Mouse (Mus musculus) forelimb bud, embryonic 11.5 days (tissue): Measurements from ENCODE around the gene Esr2.
A peak's percentile ranks its signal among the peaks of the same experiment; 100 is the strongest.
"Not testable (repeated sequence)": the region's sequence is repeated elsewhere in the genome, so short reads cannot be mapped to it uniquely, and the experiment has no call there.

Experiments
- DNase-seq: peaks from one replicate; pipeline ENCODE4 v3.0.0-alpha.2; 2012; ENCODE audit warnings: low read depth, low spot score

Esr2 gene

DNA sequence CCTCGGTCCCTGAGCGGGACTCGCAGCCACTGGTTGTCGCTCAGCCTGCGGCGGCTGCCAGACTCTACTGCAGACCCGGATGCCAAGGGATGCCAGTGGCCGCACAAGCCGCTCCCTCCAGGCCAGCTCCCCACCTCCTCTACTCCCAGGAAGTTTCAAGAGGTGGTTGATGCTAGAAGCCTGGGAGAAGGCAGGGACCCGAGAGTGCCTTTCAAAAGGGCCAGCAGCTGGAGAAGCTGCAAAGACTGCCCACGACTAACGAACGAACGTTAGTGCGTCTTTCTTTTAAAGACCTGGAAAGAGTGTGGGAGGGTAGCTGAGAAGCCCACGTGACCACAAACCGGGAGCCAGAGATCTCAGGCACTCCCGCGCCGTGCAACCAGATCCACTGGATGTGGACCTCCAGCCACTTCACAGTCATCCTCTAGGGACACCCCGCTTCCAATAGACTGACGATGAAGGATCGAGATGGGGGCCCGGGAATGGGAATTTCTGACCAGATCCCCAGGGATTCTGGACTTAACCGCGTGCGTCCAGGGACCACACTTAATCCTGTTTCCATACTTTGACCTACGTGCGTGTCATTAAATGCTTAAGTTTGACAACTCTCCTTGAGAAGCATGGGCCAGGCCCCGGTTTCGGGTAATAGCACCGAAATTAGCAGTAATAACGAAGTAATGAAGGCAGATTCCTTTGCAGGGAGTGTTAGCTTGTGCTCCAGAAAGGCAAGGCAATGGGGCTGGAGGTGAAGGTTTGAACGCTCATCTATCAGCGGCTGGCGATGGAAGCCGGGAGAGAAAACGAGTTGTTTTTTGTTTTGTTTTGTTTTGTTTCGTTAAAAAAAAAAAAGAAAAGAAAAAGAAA, at the start of gene Esr2:
Gene Esr2 (minus strand): TSS at position 260 of the 864 bp plus-strand sequence.
- peak; percentile 46 for DNase-seq

DNA sequence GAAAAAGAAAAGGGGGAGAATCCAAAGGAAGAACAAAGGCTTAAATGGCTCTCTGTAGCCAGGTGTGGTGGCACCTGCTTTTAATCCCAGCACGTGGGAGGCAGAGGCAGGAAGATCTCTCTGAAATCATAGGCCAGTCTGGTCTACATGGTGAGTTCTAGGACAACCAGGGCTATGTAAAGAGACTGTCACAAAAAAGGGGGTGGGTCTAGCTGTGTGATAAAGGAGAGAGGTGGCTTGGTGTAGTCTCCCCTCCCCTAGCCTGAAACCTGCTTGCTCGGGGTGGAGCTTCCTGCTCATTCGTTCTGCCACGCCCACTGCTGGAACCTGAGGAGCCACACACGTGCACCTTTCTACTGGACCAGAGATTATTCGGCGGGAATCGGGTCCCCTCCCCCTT, 45.0 kb upstream of the Esr2 start:
- DNase-seq, result not testable (repeated sequence)

GRCm38 (mm10) chr12:76216716-76217115, 39.7 kb upstream of the Esr2 start:
- DNase-seq, result no peak

GRCm38 (mm10) chr12:76215121-76215520, 38.1 kb upstream of the Esr2 start:
- no peak for DNase-seq

GRCm38 (mm10) chr12:76209429-76209974, 32.4 kb upstream of the Esr2 start:
- DNase-seq, result no peak

- no peak for DNase-seq
These were observed 23.3 kb upstream of the Esr2 start for GRCm38 (mm10) chr12:76200326-76200725.

DNA sequence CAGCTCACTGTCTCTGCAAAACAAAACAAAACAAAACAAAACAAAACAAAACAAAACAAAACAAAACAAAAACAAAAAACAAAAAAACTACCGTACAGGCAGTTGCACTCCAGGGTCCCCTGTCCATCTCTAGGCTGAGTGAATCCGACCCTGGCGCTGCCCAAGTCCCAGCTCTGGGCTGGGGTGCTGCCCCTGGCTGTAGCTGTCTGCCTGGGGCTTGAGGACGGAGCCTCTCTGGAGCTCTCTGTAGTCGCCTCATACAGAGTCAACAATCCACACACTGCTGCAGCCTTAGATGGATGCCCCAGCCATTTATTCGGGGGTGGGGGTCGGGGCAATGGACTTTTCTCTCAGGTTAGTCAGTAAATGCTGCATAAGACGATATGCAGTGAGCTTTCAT, 20.0 kb upstream of the Esr2 start:
- DNase-seq, result no peak

DNA sequence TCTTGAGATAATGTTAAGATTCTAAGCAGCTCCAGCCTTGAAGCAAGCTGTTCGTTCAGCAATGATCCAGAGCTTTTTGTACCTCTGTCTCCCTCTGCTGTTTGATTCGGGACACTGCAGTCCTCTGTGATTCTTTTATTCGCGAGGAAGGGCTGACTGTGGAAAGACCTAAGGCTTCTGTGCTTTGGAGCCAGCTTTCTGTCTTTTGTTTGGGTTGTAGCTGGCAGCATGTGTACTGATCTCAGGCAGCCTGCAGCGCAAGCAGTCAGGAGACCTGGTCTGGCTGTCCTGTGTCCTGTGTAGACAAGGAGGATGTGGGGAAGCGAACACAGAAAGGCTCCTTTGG, 19.6 kb upstream of the Esr2 start:
- DNase-seq, result peak; percentile 84

DNA sequence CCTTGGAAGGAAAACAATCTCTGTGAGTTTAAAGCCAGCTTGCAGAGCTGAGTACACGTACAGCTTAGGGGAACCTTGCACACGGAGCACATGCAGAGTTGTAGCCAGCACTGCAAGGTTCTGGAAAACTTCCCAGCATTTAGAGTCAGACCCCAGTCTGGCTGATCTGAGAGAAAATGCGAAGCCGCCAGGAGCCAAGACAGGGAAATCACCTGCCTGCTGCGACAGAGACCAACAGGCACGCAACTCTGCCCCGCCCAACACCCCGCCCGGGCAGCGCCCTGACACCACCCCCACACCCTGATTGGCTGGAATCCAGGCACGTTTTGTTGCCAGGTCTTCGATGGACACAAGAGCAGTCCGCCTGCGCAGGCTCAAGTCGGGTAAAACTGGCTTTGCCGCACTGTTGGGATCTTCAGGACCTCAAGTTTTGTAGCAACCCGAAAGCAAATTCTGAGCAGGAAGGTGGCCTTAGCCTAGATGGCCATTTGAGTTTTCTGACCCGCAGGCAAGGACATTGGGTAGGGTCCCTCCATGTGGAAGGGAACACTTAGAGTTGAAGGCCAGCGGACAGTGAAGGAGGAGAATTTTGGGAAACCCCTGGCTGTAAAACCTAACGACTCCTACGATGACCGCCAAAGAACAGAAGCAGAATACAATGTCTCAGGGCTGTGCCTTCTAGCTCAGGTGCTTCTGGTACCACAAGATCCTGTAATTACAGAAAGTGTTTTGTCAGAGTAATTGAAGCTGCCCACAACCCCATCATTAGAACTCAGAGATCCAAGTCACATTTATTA, 19.1 kb upstream of the Esr2 start:
- peak; percentile 81 for DNase-seq

- no peak for DNase-seq
These were observed 17.5 kb upstream of the Esr2 start for GRCm38 (mm10) chr12:76194526-76194925.

DNA sequence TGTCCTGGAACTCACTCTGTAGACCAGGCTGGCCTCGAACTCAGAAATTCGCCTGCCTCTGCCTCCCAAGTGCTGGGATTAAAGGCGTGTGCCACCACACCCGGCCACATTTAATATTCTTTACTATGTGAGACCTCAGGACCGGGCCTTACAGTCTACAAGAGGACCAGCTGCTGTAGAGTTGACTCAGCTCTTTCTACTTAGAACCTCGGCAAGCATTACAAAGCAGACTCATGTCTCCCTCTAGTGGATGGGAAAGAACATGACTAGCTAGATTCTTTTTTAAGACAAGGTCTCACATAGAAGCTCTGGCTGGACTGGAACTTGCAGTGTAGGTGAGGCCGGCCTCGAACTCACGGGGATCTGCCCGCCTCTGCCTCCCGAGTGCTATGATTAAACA, 13.9 kb upstream of the Esr2 start:
- peak; percentile 76 for DNase-seq

DNA sequence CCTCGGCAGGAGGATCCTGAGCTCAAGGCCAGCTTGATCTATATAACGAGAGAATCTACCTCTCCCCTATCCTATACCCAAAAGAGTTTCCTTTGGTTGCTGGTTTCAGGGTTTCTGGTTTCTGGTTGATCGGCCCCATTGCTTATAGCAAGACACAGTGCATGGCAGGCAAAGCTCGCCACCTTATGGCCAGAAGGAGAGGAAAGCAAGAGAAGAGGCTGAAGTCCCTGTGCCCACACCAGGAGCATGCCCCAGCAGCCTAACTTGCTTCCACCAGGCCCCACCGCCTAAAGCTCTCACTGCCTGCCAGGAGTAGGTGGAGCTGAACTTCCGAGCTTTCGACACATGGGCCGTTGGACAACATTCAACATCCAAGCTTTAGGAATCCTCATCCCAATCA, 10.8 kb upstream of the Esr2 start:
- no peak for DNase-seq

- DNase-seq, result no peak
These were observed 9.4 kb upstream of the Esr2 start for GRCm38 (mm10) chr12:76186473-76186872.

GRCm38 (mm10) chr12:76185167-76185816, 8.2 kb upstream of the Esr2 start:
- DNase-seq, result no peak

DNA sequence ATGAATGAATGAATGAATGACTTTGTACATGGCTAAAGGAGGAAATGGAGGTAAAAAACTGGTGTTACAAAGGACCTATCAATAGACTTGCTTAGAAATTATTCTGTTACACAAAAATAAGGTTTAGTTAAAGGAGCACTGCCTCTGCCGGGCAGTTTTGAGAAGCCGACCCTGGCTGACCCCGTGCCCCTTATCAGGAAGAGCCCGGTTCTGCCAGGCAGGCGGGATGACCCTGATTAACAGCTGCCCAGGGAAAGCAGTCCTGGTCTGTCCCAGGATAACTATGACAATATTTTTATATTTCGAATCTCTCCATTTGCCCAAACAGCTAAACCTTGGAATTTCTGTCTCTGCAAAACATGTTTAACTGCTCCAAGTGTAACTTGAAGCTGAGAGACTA, 7.2 kb upstream of the Esr2 start:
- DNase-seq, result no peak

GRCm38 (mm10) chr12:76182831-76183230, 5.8 kb upstream of the Esr2 start:
- DNase-seq, result no peak

DNA sequence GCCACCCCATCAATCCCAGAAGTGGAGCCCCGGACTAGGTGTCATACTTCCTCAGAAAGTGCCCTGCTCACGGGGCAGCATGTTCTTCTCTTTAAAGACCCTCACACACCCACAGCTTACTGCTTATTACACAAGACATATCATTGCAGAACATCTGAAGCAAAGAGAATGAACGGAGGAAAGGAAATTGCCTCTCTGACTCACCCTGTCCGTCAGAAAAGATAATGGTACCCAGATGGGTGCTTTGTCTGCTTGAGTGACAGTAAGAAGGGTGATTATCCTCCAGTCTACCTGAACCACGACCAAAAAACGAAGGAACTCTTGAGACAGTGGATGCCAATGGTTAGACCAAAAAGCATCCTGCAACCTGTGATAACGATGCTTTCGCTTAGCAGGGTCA, 4.4 kb upstream of the Esr2 start:
- DNase-seq, result no peak

GRCm38 (mm10) chr12:76180442-76180841, 3.4 kb upstream of the Esr2 start:
- no peak for DNase-seq

DNA sequence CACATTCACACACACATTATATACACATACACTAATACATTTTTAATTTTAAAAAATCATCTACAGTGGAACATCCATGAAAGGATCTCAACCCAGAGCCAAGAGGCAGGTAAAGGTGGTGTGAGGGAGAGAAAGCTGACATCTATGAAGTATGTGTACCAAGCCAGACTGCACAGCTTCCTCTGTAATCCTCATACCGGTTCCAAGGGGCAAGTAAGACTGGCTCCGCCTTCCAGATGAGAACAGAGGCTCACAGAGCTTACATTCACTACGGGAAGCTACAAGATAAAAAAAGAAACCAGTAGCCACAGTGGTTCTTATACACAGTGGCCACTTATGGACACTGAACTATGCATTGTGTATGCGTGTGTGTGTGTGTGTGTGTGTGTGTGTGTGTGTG, 2.5 kb upstream of the Esr2 start:
- no peak for DNase-seq

DNA sequence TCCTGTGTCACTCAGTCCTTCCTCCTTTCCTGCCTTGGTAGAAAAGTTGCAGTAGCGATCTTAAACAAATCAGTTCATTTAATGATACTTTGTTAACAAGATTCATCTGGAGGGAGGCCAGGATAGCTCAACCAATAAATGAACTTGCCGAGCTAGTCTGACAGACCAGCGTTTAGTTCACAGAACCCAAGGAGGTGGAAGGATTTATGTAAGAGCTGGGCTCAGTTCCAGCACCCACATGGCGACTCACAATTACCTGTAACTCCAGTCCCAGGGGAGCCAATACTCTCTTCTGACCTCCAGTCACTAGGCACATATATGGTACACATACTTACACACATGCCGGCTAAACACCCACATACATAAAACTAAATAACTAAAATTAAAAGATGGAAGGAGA, 2.0 kb upstream of the Esr2 start:
- DNase-seq, result no peak

DNA sequence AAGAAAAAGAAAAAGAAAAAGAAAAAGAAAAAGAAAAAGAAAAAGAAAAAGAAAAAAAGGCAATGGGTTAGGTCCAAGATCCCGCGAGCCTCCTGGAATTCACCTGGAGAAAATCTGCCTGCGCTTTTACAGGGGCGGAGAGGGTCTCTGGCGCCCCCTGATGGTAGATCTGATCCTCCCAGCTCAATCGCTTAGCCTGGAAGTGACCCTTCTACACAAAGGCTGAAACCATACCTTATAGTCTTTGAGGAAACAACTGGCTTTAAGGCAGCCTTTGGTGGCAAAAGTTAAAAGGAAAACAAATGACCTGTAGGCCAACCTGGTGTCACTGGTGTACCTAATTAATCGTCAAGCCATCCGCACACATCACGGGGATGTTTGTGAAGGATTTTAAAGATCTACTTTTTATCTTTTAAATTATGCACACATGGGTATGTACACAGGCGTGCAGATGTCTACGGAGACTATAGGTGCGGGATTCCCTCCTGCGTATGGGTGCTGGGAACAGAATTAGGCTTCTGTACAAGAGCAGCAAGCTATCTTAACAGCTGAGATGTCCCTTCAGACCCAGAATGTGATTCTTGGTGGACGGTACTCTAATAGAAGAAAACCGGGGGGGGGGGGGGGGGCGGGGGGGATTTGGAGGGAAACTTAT, 932 bp upstream of the Esr2 start:
- DNase-seq, result peak; percentile 89

DNA sequence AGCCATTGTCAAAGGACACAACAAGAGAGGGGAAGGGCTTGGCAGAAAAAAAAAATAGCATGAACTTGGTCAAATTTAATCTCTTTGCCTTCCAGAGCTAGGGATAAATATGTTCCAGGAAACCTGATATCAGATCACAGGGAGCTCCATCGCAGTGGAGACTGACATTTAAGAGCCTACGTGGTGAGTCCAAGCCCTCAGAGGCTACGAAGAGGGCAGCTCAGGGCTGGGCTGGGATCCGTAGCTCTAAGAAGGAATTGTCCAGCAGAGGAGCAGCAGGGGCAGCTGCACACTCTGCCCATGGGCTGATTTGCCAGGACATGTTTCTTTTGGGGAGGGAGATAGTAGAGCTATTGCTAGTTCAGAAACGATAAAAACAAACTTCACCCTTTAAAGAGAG, 11.4 kb downstream of the Esr2 start:
- DNase-seq, result no peak
